Mouse (Mus musculus) embryonic facial prominence, embryonic 14.5 days (tissue): ENCODE results near the gene Ctsa. TPM values are rescaled to one million over a fixed set of nuclear protein-coding genes. Genes with fewer than 3 reads are reported as not detected.
"Not testable (repeated sequence)": the region's sequence is repeated elsewhere in the genome, so short reads cannot be mapped to it uniquely, and the experiment has no call there.

Source experiments
- ATAC-seq: fragments of 200-750 bp; cut with Nextera tagmentation; 2 replicates; pipeline ENCODE4 v1.8.0; 2017; ENCODE audit warnings: low read depth, moderate number of reproducible peaks, moderate TSS enrichment
- DNase-seq: peaks from one replicate; pipeline ENCODE4 v3.0.0-alpha.2; 2015; ENCODE audit warnings: low spot score
- H3K27ac ChIP-seq: fragments of 300-500 bp; sonication (generic); replicated peaks from 2 replicates; pipeline ENCODE4 v1.5.1; 2014; ENCODE audit warnings: low read depth, mild to moderate bottlenecking, low read length, moderate library complexity
- H3K27me3 ChIP-seq: fragments of 300-500 bp; sonication (generic); replicated peaks from 2 replicates; pipeline ENCODE4 v1.6.1; 2014; ENCODE audit warnings: low read length; ENCODE audit not compliant: control insufficient read depth, insufficient read depth
- H3K36me3 ChIP-seq: fragments of 300-500 bp; sonication (generic); 2 replicates; pipeline ENCODE4 v1.6.1; 2014; ENCODE audit warnings: low read length, mixed read lengths; ENCODE audit not compliant: control insufficient read depth, insufficient read depth
- H3K4me1 ChIP-seq: fragments of 300-500 bp; sonication (generic); 2 replicates; pipeline ENCODE4 v1.6.1; 2014; ENCODE audit warnings: antibody characterized with exemption, low read length; ENCODE audit not compliant: control insufficient read depth, insufficient read depth
- H3K4me2 ChIP-seq: fragments of 300-500 bp; sonication (generic); 2 replicates; pipeline ENCODE4 v1.6.1; 2014; ENCODE audit warnings: low read depth, mild to moderate bottlenecking, low read length, moderate library complexity, mixed read lengths
- H3K4me3 ChIP-seq: fragments of 300-500 bp; sonication (generic); 2 replicates; pipeline ENCODE4 v1.5.1; 2014; ENCODE audit warnings: low read depth, mild to moderate bottlenecking, low read length
- H3K9ac ChIP-seq: fragments of 300-500 bp; sonication (generic); 2 replicates; pipeline ENCODE4 v1.6.1; 2014; ENCODE audit warnings: low read depth, mild to moderate bottlenecking, low read length, moderate library complexity, mixed read lengths
- H3K9me3 ChIP-seq: fragments of 300-500 bp; sonication (generic); 2 replicates; pipeline ENCODE4 v1.6.1; 2016; ENCODE audit warnings: low read length; ENCODE audit not compliant: control insufficient read depth
- WGBS: fragments of 180-500 bp; shearing (Covaris S2); extraction: QIAGEN DNeasy Blood & Tissue Kit; methylation state at CpG from one replicate; pipeline ENCODE4 v1.1.7; 2014; 5-methylcytosine and 5-hydroxymethylcytosine counted together
- polyA plus RNA-seq: library from polyadenylated mRNA; unstranded; fragments of >200 nt; fragmentation: Nextera tagmentation; extraction: Ambion mirVana; gene quantifications from 2 replicates; pipeline ENCODE4 v1.2.1, GENCODE M21; 2014

Gene Ctsa
- polyA plus RNA-seq, 1 experiment from 2014 or later, result 140 TPM

GRCm38 (mm10) chr2:164790451-164790850 is 42.2 kb upstream of the Ctsa start:
- Histone ChIP-seq H3K27ac (no peak overlapping the region), H3K27me3 (no peaks in the 10 kb centered on the region), H3K4me1 (peaks cover 8% of the 10 kb centered on the region), H3K9me3 (no peaks in the 10 kb centered on the region), H3K9ac (no peak overlapping the region), H3K4me2 (no peak overlapping the region), H3K4me3 (no peak overlapping the region), H3K36me3 (peaks cover 62% of the 10 kb centered on the region)
- ATAC-seq (no peak), DNase-seq (no peak)
- WGBS, result 72% methylated on average over 4 of the region's 4 CpGs

- Histone ChIP-seq H3K4me2 (no peak overlapping the region), H3K36me3 (peaks cover 76% of the 10 kb centered on the region), H3K9me3 (no peaks in the 10 kb centered on the region), H3K4me3 (no peak overlapping the region), H3K9ac (no peak overlapping the region; the same call in 1 of the 2 replicates), H3K27ac (no peak overlapping the region), H3K27me3 (no peaks in the 10 kb centered on the region), H3K4me1 (peaks cover 3% of the 10 kb centered on the region; the same call in 1 of the 2 replicates)
- ATAC-seq, result no peak
- DNase-seq, result no peak
- WGBS, result 91% methylated on average over 18 of the region's 18 CpGs
Measured at GRCm38 (mm10) chr2:164791841-164792261, 40.8 kb upstream of the Ctsa start.

GRCm38 (mm10) chr2:164792400-164793190 is 40.1 kb upstream of the Ctsa start:
- Histone ChIP-seq H3K4me1 (no peaks in the 10 kb centered on the region), H3K27me3 (no peaks in the 10 kb centered on the region), H3K9ac (no peak overlapping the region), H3K9me3 (no peaks in the 10 kb centered on the region), H3K4me2 (no peak overlapping the region), H3K27ac (no peak overlapping the region), H3K4me3 (no peak overlapping the region), H3K36me3 (peaks cover 81% of the 10 kb centered on the region)
- WGBS, result 91% methylated on average over 12 of the region's 12 CpGs
- ATAC-seq (no peak), DNase-seq (no peak)

GRCm38 (mm10) chr2:164793236-164793635 is 39.4 kb upstream of the Ctsa start:
- DNase-seq (peak; percentile 47), ATAC-seq (no peak)
- Histone ChIP-seq H3K27me3 (no peaks in the 10 kb centered on the region), H3K27ac (no peak overlapping the region), H3K9ac (no peak overlapping the region), H3K9me3 (no peaks in the 10 kb centered on the region), H3K4me2 (no peak overlapping the region), H3K4me3 (no peak overlapping the region), H3K4me1 (no peaks in the 10 kb centered on the region), H3K36me3 (peaks cover 87% of the 10 kb centered on the region)
- 79% methylated on average over 3 of the region's 3 CpGs for WGBS

- no peaks in the 10 kb centered on the region for H3K27me3 ChIP-seq
- H3K9ac ChIP-seq, result no peak overlapping the region
- H3K4me2 ChIP-seq, result no peak overlapping the region
- ATAC-seq (no peak), DNase-seq (no peak)
- H3K4me1 ChIP-seq, result no peaks in the 10 kb centered on the region
- H3K36me3 ChIP-seq, result peaks cover 90% of the 10 kb centered on the region
- no peak overlapping the region for H3K4me3 ChIP-seq
- 89% methylated on average over 2 of the region's 2 CpGs for WGBS
- no peak overlapping the region for H3K27ac ChIP-seq
- no peaks in the 10 kb centered on the region for H3K9me3 ChIP-seq
Measured at GRCm38 (mm10) chr2:164793772-164794171, 38.9 kb upstream of the Ctsa start.

- 36% methylated on average over 5 of the region's 5 CpGs for WGBS
- no peak overlapping the region for H3K27ac ChIP-seq
- peak; percentile 93 for DNase-seq
- no peak overlapping the region for H3K4me3 ChIP-seq
- H3K36me3 ChIP-seq, result peaks cover 92% of the 10 kb centered on the region
- H3K27me3 ChIP-seq, result no peaks in the 10 kb centered on the region
- no peak overlapping the region for H3K9ac ChIP-seq
- H3K4me2 ChIP-seq, result no peak overlapping the region
- H3K4me1 ChIP-seq, result no peaks in the 10 kb centered on the region
- ATAC-seq, result peak; percentile 48
- H3K9me3 ChIP-seq, result no peaks in the 10 kb centered on the region
Measured at GRCm38 (mm10) chr2:164794293-164794692, 38.4 kb upstream of the Ctsa start.

GRCm38 (mm10) chr2:164795868-164796267 is 36.8 kb upstream of the Ctsa start:
- Histone ChIP-seq H3K9ac (no peak overlapping the region), H3K4me2 (no peak overlapping the region), H3K27ac (no peak overlapping the region), H3K9me3 (no peaks in the 10 kb centered on the region), H3K4me3 (no peak overlapping the region), H3K27me3 (no peaks in the 10 kb centered on the region), H3K36me3 (peaks cover 94% of the 10 kb centered on the region), H3K4me1 (no peaks in the 10 kb centered on the region)
- 79% methylated on average over 4 of the region's 4 CpGs for WGBS
- DNase-seq, result no peak
- ATAC-seq, result no peak

- not testable (repeated sequence) for DNase-seq
Measured at GRCm38 (mm10) chr2:164798554-164798953, 34.1 kb upstream of the Ctsa start.

More at GRCm38 (mm10) chr2:164798554-164798953, 34.1 kb upstream of the Ctsa start:
- not testable (repeated sequence) for ATAC-seq, H3K4me3 ChIP-seq, H3K27me3 ChIP-seq, H3K9ac ChIP-seq, H3K4me1 ChIP-seq, H3K4me2 ChIP-seq, H3K27ac ChIP-seq, H3K9me3 ChIP-seq
- 79% methylated on average over 6 of the region's 6 CpGs for WGBS
- H3K36me3 ChIP-seq, result peaks cover 74% of the 10 kb centered on the region
